Mouse (Mus musculus) cortical plate, adult 2 months (tissue): ENCODE data around the gene Aoc2.

ENCODE experiments used
- CTCF ChIP-seq: fragments of 200-500 bp; IDR thresholded peaks from 2 replicates; pipeline ENCODE4 v1.5.1; 2011; ENCODE audit warnings: mild to moderate bottlenecking, control low read depth, low read length; ENCODE audit not compliant: insufficient read depth; ENCODE audit errors: extremely low read depth
- POLR2A ChIP-seq: fragments of 200-500 bp; IDR thresholded peaks from 2 replicates; pipeline ENCODE4 v1.6.1; 2011; ENCODE audit warnings: mild to moderate bottlenecking, low read length, control low read depth; ENCODE audit not compliant: insufficient read depth; ENCODE audit errors: extremely low read depth

DNA sequence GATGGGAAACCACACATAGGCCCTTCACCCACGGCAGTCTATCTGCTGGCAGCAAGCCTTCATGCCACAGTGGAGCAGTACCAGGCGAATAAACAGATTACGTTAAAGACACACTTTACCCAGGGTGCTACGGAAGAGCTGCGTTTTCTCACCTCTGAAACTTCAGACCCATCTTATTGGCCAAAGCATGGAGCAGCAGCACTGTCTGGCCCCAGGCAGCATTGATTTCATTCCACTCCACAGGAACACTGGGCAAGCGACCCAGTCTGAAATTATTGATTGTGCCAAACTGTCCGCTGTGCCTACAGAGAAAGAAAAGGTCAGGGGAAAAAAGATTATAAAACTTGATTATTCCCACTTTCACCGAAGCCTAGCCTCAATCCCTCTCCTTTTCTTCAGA, 33.6 kb upstream of the Aoc2 start:
- TF ChIP-seq POLR2A (no peak), CTCF (no peak)
